32 mouse cellular contexts compared by ENCODE assay signal in the genomic region with DNA sequence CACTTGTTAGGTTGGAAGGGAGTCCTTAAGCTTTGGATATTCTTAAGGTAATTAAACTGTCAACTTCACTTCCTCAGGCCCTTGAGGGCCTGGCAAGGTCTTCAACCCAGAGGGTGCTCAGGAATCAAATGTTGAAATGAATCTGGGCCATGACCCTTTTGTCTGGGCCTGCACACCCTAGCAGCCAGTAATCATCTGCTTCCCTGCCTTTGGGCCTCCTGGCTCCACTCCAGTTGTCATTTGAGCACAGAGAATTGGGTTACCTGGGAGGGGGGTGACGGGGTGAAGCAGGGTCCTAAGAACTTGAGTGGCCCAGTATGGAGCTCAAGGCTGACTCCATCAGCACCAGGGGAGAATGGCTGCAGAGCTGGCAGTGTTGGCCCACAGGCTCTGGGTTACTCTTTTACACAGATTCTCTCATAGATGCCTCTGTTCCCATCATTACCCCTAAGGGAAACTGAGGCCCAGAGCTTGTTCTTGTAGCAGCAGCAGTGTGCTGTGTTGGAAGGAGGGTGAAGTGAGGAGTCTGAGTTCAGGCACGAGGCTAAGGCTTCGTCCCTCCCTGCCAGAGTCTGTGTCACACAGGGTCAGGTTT. TPM values are rescaled to one million over a fixed set of nuclear protein-coding genes. Genes with fewer than 3 reads are reported as not detected.
A peak's percentile ranks its signal among the peaks of the same experiment; 100 is the strongest.
DNase-seq lines count a peak whose midpoint lies in the region; ATAC-seq and TF ChIP-seq lines count a peak whose summit lies in the region.
"Had no signal": no experiment of that assay in that cellular context is flagged by ENCODE, and none has a peak within 500 bp of the region (broad histone marks: within the 10 kb centered on the region; RNA-seq: fewer than 3 reads in every experiment).

No protein-coding gene starts in this region.

- no peaks in the 10 kb centered on the region for H3K36me3 ChIP-seq in kidney, postnatal 0 days (ENCODE audit: insufficient read depth, low read length)
- H3K36me3 ChIP-seq in embryonic facial prominence, embryonic 15.5 days, result no peaks in the 10 kb centered on the region
- H3K36me3 ChIP-seq: forebrain, embryonic 12.5 days; intestine, embryonic 15.5 days; liver, embryonic 13.5 days; midbrain, embryonic 12.5 days had no signal

- H3K4me3 ChIP-seq in kidney, postnatal 0 days (replicated peaks; ENCODE audit: low read depth, low read length), result no peak overlapping the region
- H3K4me3 ChIP-seq in embryonic facial prominence, embryonic 15.5 days (replicated peaks), result no peak overlapping the region
- H3K4me3 ChIP-seq: erythroblast, embryonic 14.5 days; forebrain, embryonic 12.5 days; hindbrain, embryonic 10.5 days; intestine, embryonic 15.5 days; left cerebral cortex, adult 2 months; liver, embryonic 13.5 days; midbrain, embryonic 12.5 days had no signal

- H3K9ac ChIP-seq in kidney, postnatal 0 days (ENCODE audit: low read depth, low read length), result no peak overlapping the region
- H3K9ac ChIP-seq in embryonic facial prominence, embryonic 15.5 days, result no peak overlapping the region
- H3K9ac ChIP-seq: forebrain, embryonic 12.5 days; intestine, embryonic 15.5 days; liver, embryonic 13.5 days; midbrain, embryonic 12.5 days had no signal

- peaks cover 25% of the 10 kb centered on the region for H3K4me1 ChIP-seq in kidney, postnatal 0 days (replicated peaks; ENCODE audit: insufficient read depth, low read length)
- H3K4me1 ChIP-seq in embryonic facial prominence, embryonic 15.5 days, result peaks cover 55% of the 10 kb centered on the region

- TF ChIP-seq CTCF in kidney, postnatal 0 days (IDR thresholded peaks at IDR 0.05; ENCODE audit: low read depth), result no peak

- WGBS in kidney, postnatal 0 days, result 50% methylated on average over 3 of the region's 3 CpGs
- WGBS in embryonic facial prominence, embryonic 15.5 days, result 74% methylated on average over 3 of the region's 3 CpGs

- no peaks in the 10 kb centered on the region for H3K27me3 ChIP-seq in kidney, postnatal 0 days (ENCODE audit: insufficient read depth, low read length)
- no peaks in the 10 kb centered on the region for H3K27me3 ChIP-seq in embryonic facial prominence, embryonic 15.5 days
- H3K27me3 ChIP-seq: forebrain, embryonic 12.5 days; intestine, embryonic 15.5 days; liver, embryonic 13.5 days; midbrain, embryonic 12.5 days had no signal

- peak; percentile 36; the same call in 1 of the 2 replicates for ATAC-seq in kidney, postnatal 0 days (replicated peaks; ENCODE audit: low FRiP score, low read depth)
- ATAC-seq in embryonic facial prominence, embryonic 15.5 days (ENCODE audit: insufficient number of reproducible peaks, low FRiP score, low TSS enrichment, low read depth), result no peak
- ATAC-seq: CD4-positive, CD25-positive, alpha-beta regulatory T cell, adult 4 months; hindbrain, embryonic 16.5 days; intestine, embryonic 15.5 days had no signal

- H3K9me3 ChIP-seq in kidney, postnatal 0 days (replicated peaks; ENCODE audit: low read length), result no peaks in the 10 kb centered on the region
- H3K9me3 ChIP-seq in embryonic facial prominence, embryonic 15.5 days (replicated peaks), result no peaks in the 10 kb centered on the region
- H3K9me3 ChIP-seq: forebrain, embryonic 12.5 days; hindbrain, embryonic 10.5 days; intestine, embryonic 15.5 days; liver, embryonic 13.5 days; midbrain, embryonic 12.5 days had no signal

- DNase-seq in gastrocnemius, adult 8-10 months (ENCODE audit: low spot score in 2 of 2), result peak; percentile 36 to 60
- DNase-seq in gastrocnemius, postnatal 4 days (ENCODE audit: low spot score in 2 of 2), result no peak
- DNase-seq in kidney, postnatal 0 days (ENCODE audit: low spot score), result peak; percentile 79
- no peak for DNase-seq in kidney, adult 9 months
- no peak for DNase-seq in left cerebral cortex, adult 11 months (ENCODE audit: low spot score)
- DNase-seq in T-cell, adult 2 months (ENCODE audit: low spot score), result no peak
- DNase-seq: adrenal gland, postnatal 25 days; cerebellum, adult 8-10 months; cerebellum, postnatal 36 days; embryo, embryonic 11 days; kidney, postnatal 14 days; liver, embryonic 13.5 days; lung, adult 2 months; lung, postnatal 14 days; retina, postnatal 1 day; right cerebral cortex, postnatal 25 days; thymus, postnatal 25 days had no signal

- H3K4me2 ChIP-seq in kidney, postnatal 0 days (ENCODE audit: low read length), result no peak overlapping the region
- H3K4me2 ChIP-seq in embryonic facial prominence, embryonic 15.5 days (replicated peaks), result no peak overlapping the region
- H3K4me2 ChIP-seq: forebrain, embryonic 12.5 days; heart, embryonic 11.5 days; intestine, embryonic 15.5 days; liver, embryonic 13.5 days; midbrain, embryonic 12.5 days had no signal

- no peak overlapping the region for H3K27ac ChIP-seq in kidney, postnatal 0 days
- H3K27ac ChIP-seq in embryonic facial prominence, embryonic 15.5 days (replicated peaks), result peak overlapping the region; percentile 11; the same call in 1 of the 2 replicates
- H3K27ac ChIP-seq: forebrain, embryonic 12.5 days; hindbrain, embryonic 10.5 days; intestine, embryonic 15.5 days; left cerebral cortex, adult 2 months; liver, embryonic 13.5 days; midbrain, embryonic 12.5 days had no signal

RNA-seq across cellular contexts. Expression of gene Ankrd2, which starts 21.5 kb away (rescaled TPM):
- 100 to 1,000 TPM; 131 to 242 (median 170) TPM for total RNA-seq in gastrocnemius, adult 8-10 months (2022)
- total RNA-seq in gastrocnemius, postnatal 4 days (2021), result 10 to 100 TPM; 50.1 to 73.1 TPM
- 0.11 and 0.13 TPM in 2 replicates for polyA plus RNA-seq in kidney, postnatal 0 days (2015; fragmentation: Nextera tagmentation; extraction: Ambion mirVana)
- polyA plus RNA-seq in embryonic facial prominence, embryonic 15.5 days (2015; fragmentation: Nextera tagmentation; extraction: Ambion mirVana), result 1.6 and 1.9 TPM in 2 replicates
- total RNA-seq: left cerebral cortex, postnatal 36 days; megakaryocyte progenitor cell, adult 5-6 weeks; monocyte, adult 5-6 weeks had no signal
- polyA plus RNA-seq: CD4-positive, CD25-positive, alpha-beta regulatory T cell, adult 4 months; erythroblast, embryonic 14.5 days; heart, embryonic 11.5 days; hindbrain, embryonic 10.5 days; midbrain, embryonic 12.5 days had no signal

RNA-seq across cellular contexts. Expression of gene Hoga1, which starts 31.1 kb away (rescaled TPM):
- total RNA-seq in gastrocnemius, adult 8-10 months (2022), result 1 to 10 TPM; 3.0 to 4.8 (median 3.7) TPM
- 1 to 10 TPM; 7.1 to 8.8 TPM for total RNA-seq in gastrocnemius, postnatal 4 days (2021)
- 97.6 and 110 TPM in 2 replicates for polyA plus RNA-seq in kidney, postnatal 0 days (2015; fragmentation: Nextera tagmentation; extraction: Ambion mirVana)
- 1.7 TPM in 2 replicates for polyA plus RNA-seq in embryonic facial prominence, embryonic 15.5 days (2015; fragmentation: Nextera tagmentation; extraction: Ambion mirVana)
- total RNA-seq: monocyte, adult 5-6 weeks had no signal
- polyA plus RNA-seq: CD4-positive, CD25-positive, alpha-beta regulatory T cell, adult 4 months; erythroblast, embryonic 14.5 days had no signal

RNA-seq across cellular contexts. Expression of gene Ubtd1, which starts 32.8 kb away (rescaled TPM):
- 10 to 100 TPM; 15.0 to 17.5 (median 15.8) TPM for total RNA-seq in gastrocnemius, adult 8-10 months (2022)
- total RNA-seq in gastrocnemius, postnatal 4 days (2021), result 10 to 100 TPM; 37.5 to 39.7 TPM
- polyA plus RNA-seq in kidney, postnatal 0 days (2015; fragmentation: Nextera tagmentation; extraction: Ambion mirVana), result 31.8 and 36.6 TPM in 2 replicates
- polyA plus RNA-seq in embryonic facial prominence, embryonic 15.5 days (2015; fragmentation: Nextera tagmentation; extraction: Ambion mirVana), result 33.2 and 34.2 TPM in 2 replicates

RNA-seq across cellular contexts. Expression of gene Mms19, which starts 33.4 kb away (rescaled TPM):
- total RNA-seq in gastrocnemius, adult 8-10 months (2022), result 10 to 100 TPM in 2 of 4 experiments, 1 to 10 TPM in 2; 9.1 to 14.1 (median 9.8) TPM
- 10 to 100 TPM; 20.5 to 29.1 TPM for total RNA-seq in gastrocnemius, postnatal 4 days (2021)
- polyA plus RNA-seq in kidney, postnatal 0 days (2015; fragmentation: Nextera tagmentation; extraction: Ambion mirVana), result 23.3 and 26.1 TPM in 2 replicates
- polyA plus RNA-seq in embryonic facial prominence, embryonic 15.5 days (2015; fragmentation: Nextera tagmentation; extraction: Ambion mirVana), result 35.2 and 42.0 TPM in 2 replicates

RNA-seq across cellular contexts. Expression of gene 4933411K16Rik, which starts 37.7 kb away (rescaled TPM):
- total RNA-seq in gastrocnemius, adult 8-10 months (2022), result under 1 TPM in 3 of 4 experiments, not detected in 1; 0.21 to 0.53 (median 0.36) TPM
- total RNA-seq in gastrocnemius, postnatal 4 days (2021), result under 1 TPM; 0.75 to 0.91 TPM
- polyA plus RNA-seq in kidney, postnatal 0 days (2015; fragmentation: Nextera tagmentation; extraction: Ambion mirVana), result 0.34 and 0.38 TPM in 2 replicates
- polyA plus RNA-seq in embryonic facial prominence, embryonic 15.5 days (2015; fragmentation: Nextera tagmentation; extraction: Ambion mirVana), result 0.16 TPM in 1 of 2 replicates, not detected in the other
- total RNA-seq: megakaryocyte progenitor cell, adult 5-6 weeks had no signal
- polyA plus RNA-seq: CD4-positive, CD25-positive, alpha-beta regulatory T cell, adult 4 months; erythroblast, embryonic 14.5 days; heart, embryonic 11.5 days; heart, postnatal 0 days; hindbrain, embryonic 10.5 days; hindbrain, embryonic 16.5 days; intestine, embryonic 15.5 days; liver, embryonic 13.5 days; midbrain, embryonic 12.5 days; neural tube, embryonic 11.5 days had no signal

Comparison
In these comparisons a context has a peak if more than half of its experiments do, and no peak if none do; other contexts are left out.
1. DNase-seq: peak in gastrocnemius, adult 8-10 months (2 of 2) and kidney, postnatal 0 days (single experiment); none in gastrocnemius, postnatal 4 days (0 of 2), kidney, adult 9 months (single experiment), left cerebral cortex, adult 11 months (single experiment) and T-cell, adult 2 months (single experiment).